Mouse (Mus musculus): ENCODE data around the gene Dennd1a. TPM values are rescaled to one million over a fixed set of nuclear protein-coding genes. Genes with fewer than 3 reads are reported as not detected.

Dennd1a gene
- polyA plus RNA-seq, 1 experiment from 2014 or later, result 3.8 TPM

DNA sequence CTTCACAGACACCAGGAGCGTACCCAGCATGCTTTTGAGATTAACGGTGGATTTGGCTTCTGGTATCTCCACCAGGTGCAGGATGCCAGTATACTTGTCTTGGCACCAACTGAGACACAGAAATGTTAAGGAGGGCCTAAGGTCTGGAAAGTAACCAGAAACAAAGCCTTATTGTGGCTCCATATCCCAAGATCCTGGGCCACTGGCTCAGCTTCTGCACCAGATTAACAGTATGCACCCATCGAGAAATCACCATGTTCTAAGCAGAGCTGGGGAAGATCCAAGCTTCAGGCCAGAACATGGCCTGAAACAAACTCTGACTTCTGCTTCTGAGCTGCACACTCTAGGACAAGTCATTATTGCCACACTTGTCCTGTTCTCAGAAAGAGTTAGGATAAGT is 450.3 kb downstream of the Dennd1a start:
- 95% methylated on average over 3 of the region's 3 CpGs for WGBS (ENCODE audit: insufficient replicate concordance)
- Histone ChIP-seq H3K36me3 (replicated peaks; ENCODE audit: insufficient read depth, low read length) (peaks cover 8% of the 10 kb centered on the region; the same call in 1 of the 2 replicates), H3K9ac (replicated peaks) (no peak overlapping the region), H3K9me3 (ENCODE audit: low read length) (no peaks in the 10 kb centered on the region), H3K27me3 (ENCODE audit: insufficient read depth, low read length) (no peaks in the 10 kb centered on the region), H3K4me1 (ENCODE audit: insufficient read depth) (no peaks in the 10 kb centered on the region), H3K4me3 (ENCODE audit: low read depth, low read length) (no peak overlapping the region), H3K4me2 (ENCODE audit: low read depth, low read length) (no peak overlapping the region), H3K27ac (ENCODE audit: low read depth) (no peak overlapping the region)
- no peak for TF ChIP-seq CTCF (IDR thresholded peaks at IDR 0.05; ENCODE audit: low read depth)
- TF ChIP-seq EP300 (IDR thresholded peaks at IDR 0.05; ENCODE audit: low read depth), result no peak
- no peak for ATAC-seq
- DNase-seq, result no peak

DNA sequence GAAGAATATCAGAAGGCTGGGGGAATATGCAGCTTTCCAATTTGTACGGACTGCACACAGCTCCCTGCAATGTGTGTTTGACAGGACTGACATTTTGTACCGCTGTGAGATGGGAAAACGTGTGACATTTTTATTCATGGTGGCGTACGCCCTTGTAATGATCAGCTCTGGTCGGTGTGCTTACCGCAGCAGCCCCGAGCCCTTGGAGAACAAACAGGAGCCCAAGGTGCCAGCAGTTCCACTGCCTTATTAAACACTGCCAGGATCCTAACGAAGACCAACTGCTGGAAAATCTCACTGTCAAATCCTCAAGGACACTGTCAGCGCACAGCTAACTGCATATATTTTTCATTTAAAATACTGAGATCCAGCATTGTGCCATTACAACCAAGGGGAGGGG is 454.9 kb downstream of the Dennd1a start:
- Histone ChIP-seq H3K27me3 (ENCODE audit: insufficient read depth, low read length) (no peaks in the 10 kb centered on the region), H3K4me2 (ENCODE audit: low read depth, low read length) (no peak overlapping the region), H3K9me3 (ENCODE audit: low read length) (no peaks in the 10 kb centered on the region), H3K36me3 (replicated peaks; ENCODE audit: insufficient read depth, low read length) (no peaks in the 10 kb centered on the region), H3K4me1 (ENCODE audit: insufficient read depth) (no peaks in the 10 kb centered on the region), H3K27ac (ENCODE audit: low read depth) (no peak overlapping the region), H3K4me3 (ENCODE audit: low read depth, low read length) (no peak overlapping the region), H3K9ac (replicated peaks) (no peak overlapping the region)
- ATAC-seq (no peak), DNase-seq (no peak)
- TF ChIP-seq CTCF (IDR thresholded peaks at IDR 0.05; ENCODE audit: low read depth) (no peak), EP300 (IDR thresholded peaks at IDR 0.05; ENCODE audit: low read depth) (no peak)
- 88% methylated on average over 10 of the region's 10 CpGs for WGBS (ENCODE audit: insufficient replicate concordance)

DNA sequence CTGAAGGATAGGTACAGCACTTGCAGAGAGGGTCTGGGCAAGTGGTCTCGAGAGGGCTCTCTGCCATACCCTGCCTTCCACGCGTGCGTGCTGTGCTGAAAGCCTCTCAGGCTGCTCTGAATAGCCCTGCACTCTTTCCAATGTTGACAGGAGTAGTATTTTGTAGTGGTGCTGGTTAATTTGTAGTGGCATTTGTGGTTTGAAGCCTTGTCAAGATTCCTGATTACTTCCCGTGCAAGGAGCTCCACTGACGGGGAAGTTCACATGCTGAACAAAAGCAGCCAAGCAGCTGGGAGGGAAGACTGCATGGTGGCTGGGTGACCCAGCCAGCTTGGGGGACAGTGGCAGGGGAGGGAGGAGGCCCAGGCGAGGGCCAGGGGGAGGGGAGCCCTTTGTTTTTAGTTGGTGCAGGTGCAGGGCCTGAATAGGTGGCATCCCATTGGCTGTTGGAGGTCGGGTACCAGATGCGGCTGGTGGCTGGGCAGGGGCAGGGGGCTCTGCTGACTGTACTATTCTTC is 457.4 kb downstream of the Dennd1a start:
- DNase-seq (no peak), ATAC-seq (no peak)
- WGBS (ENCODE audit: insufficient replicate concordance), result 54% methylated on average over 9 of the region's 9 CpGs
- Histone ChIP-seq H3K4me3 (ENCODE audit: low read depth, low read length) (no peak overlapping the region), H3K36me3 (replicated peaks; ENCODE audit: insufficient read depth, low read length) (no peaks in the 10 kb centered on the region), H3K9ac (replicated peaks) (no peak overlapping the region), H3K9me3 (ENCODE audit: low read length) (no peaks in the 10 kb centered on the region), H3K4me2 (ENCODE audit: low read depth, low read length) (no peak overlapping the region), H3K27ac (ENCODE audit: low read depth) (no peak overlapping the region), H3K27me3 (ENCODE audit: insufficient read depth, low read length) (no peaks in the 10 kb centered on the region), H3K4me1 (ENCODE audit: insufficient read depth) (no peaks in the 10 kb centered on the region)
- no peak for TF ChIP-seq EP300 (IDR thresholded peaks at IDR 0.05; ENCODE audit: low read depth)
- no peak for TF ChIP-seq CTCF (IDR thresholded peaks at IDR 0.05; ENCODE audit: low read depth)

DNA sequence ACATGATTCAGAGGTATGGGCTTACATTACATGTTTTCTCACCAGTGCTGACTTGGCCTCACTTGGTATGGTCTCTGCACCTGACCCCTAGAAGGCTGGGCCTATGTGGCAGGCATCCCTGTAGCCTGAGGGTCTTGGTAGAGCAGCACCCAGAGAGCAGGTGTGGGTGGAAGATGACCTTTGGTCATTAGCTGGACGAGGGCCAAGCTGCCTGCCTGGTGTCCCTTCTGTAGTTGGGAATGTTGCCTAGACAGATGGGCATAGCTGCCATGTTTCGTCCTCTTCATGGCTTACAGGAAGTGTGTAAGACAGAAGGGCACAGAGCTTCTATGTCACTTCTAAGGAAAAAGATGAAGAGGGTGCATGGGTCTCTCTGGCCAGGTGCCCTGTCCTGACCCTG is 463.4 kb downstream of the Dennd1a start:
- Histone ChIP-seq H3K4me3 (ENCODE audit: low read depth, low read length) (no peak overlapping the region), H3K36me3 (replicated peaks; ENCODE audit: insufficient read depth, low read length) (no peaks in the 10 kb centered on the region), H3K9me3 (ENCODE audit: low read length) (no peaks in the 10 kb centered on the region), H3K27ac (ENCODE audit: low read depth) (no peak overlapping the region), H3K27me3 (ENCODE audit: insufficient read depth, low read length) (no peaks in the 10 kb centered on the region), H3K4me1 (ENCODE audit: insufficient read depth) (no peaks in the 10 kb centered on the region), H3K4me2 (ENCODE audit: low read depth, low read length) (no peak overlapping the region), H3K9ac (replicated peaks) (no peak overlapping the region)
- no peak for ATAC-seq
- WGBS (ENCODE audit: insufficient replicate concordance), result 65% methylated on average over 2 of the region's 2 CpGs
- TF ChIP-seq EP300 (IDR thresholded peaks at IDR 0.05; ENCODE audit: low read depth), result no peak
- no peak for TF ChIP-seq CTCF (IDR thresholded peaks at IDR 0.05; ENCODE audit: low read depth)
- DNase-seq, result peak; percentile 55

DNA sequence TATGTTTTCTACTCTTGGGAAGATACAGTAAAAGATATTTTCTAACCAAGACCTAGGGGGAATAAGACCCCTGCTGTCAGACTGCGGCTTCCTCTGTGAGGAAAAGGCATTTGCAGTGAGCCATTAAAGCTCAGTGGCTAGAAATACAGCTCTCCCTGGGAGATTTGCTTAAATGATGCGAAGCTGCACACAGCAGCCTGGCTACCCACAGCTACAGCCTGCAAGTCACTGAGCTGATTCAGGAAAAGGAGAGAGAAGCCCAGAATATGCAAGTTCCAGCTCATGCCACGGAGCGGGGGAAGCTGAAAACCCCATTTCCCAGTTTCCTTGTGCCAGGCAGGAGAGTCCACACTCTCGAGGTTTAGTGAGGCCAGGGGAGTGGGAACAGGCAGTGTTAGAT is 465.1 kb downstream of the Dennd1a start:
- Histone ChIP-seq H3K4me3 (ENCODE audit: low read depth, low read length) (no peak overlapping the region), H3K27ac (ENCODE audit: low read depth) (no peak overlapping the region), H3K36me3 (replicated peaks; ENCODE audit: insufficient read depth, low read length) (no peaks in the 10 kb centered on the region), H3K9ac (replicated peaks) (no peak overlapping the region), H3K4me2 (ENCODE audit: low read depth, low read length) (no peak overlapping the region), H3K9me3 (ENCODE audit: low read length) (no peaks in the 10 kb centered on the region), H3K4me1 (ENCODE audit: insufficient read depth) (no peaks in the 10 kb centered on the region), H3K27me3 (ENCODE audit: insufficient read depth, low read length) (no peaks in the 10 kb centered on the region)
- WGBS (ENCODE audit: insufficient replicate concordance), result 79% methylated on average over 5 of the region's 5 CpGs
- TF ChIP-seq EP300 (IDR thresholded peaks at IDR 0.05; ENCODE audit: low read depth), result no peak
- TF ChIP-seq CTCF (IDR thresholded peaks at IDR 0.05; ENCODE audit: low read depth), result no peak
- ATAC-seq (no peak), DNase-seq (no peak)

DNA sequence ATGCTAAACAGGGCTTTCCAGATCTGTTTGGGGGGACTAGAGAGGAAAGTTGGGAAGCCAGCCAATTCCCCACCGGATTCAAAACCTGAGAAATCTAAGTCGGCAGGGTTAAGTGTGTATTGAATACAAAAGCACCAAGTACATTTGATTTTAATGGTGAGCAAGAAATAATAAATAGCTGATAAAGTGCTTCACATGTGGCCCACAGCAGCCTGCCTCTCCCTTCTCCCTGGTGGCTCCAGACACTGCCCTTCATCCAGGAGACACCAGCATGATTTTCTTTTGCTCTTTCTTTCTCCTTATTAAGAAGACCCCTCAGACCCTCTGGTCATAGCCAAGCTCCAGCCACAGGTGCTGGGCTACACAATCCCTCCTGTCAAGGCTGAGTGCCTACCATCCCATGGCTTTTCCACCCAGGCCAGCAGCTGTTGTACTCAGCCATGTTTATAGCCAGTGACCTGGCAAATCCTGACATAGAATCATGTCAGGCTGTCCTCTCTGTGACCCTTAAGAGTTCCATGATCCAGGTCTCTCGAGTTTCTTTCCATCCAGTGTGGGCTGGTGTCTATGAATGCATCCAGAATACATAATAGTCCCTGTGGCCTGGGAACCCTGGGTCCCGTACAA is 467.6 kb downstream of the Dennd1a start:
- no peak overlapping the region for H3K4me3 ChIP-seq (ENCODE audit: low read depth, low read length)
- no peak for TF ChIP-seq CTCF (IDR thresholded peaks at IDR 0.05; ENCODE audit: low read depth)
- TF ChIP-seq EP300 (IDR thresholded peaks at IDR 0.05; ENCODE audit: low read depth), result no peak
- 65% methylated on average over 4 of the region's 4 CpGs for WGBS (ENCODE audit: insufficient replicate concordance)
- DNase-seq (no peak), ATAC-seq (no peak)
- H3K27me3 ChIP-seq (ENCODE audit: insufficient read depth, low read length), result no peaks in the 10 kb centered on the region
- no peak overlapping the region for H3K4me2 ChIP-seq (ENCODE audit: low read depth, low read length)
- H3K9ac ChIP-seq (replicated peaks), result no peak overlapping the region
- no peaks in the 10 kb centered on the region for H3K4me1 ChIP-seq (ENCODE audit: insufficient read depth)
- peaks cover 4% of the 10 kb centered on the region; the same call in 1 of the 2 replicates for H3K36me3 ChIP-seq (replicated peaks; ENCODE audit: insufficient read depth, low read length)
- no peak overlapping the region for H3K27ac ChIP-seq (ENCODE audit: low read depth)
- no peaks in the 10 kb centered on the region for H3K9me3 ChIP-seq (ENCODE audit: low read length)

Measured in liver, postnatal 0 days (tissue).